Mouse (Mus musculus) liver (tissue): ENCODE measurements around the gene Gm10490.
"Not testable (repeated sequence)": the region's sequence is repeated elsewhere in the genome, so short reads cannot be mapped to it uniquely, and the experiment has no call there.

Source experiments
- DNase-seq: peaks from one replicate; pipeline ENCODE4 v3.0.0-alpha.2; 2020; ENCODE audit warnings: mixed read lengths

The Gm10490 gene

DNA sequence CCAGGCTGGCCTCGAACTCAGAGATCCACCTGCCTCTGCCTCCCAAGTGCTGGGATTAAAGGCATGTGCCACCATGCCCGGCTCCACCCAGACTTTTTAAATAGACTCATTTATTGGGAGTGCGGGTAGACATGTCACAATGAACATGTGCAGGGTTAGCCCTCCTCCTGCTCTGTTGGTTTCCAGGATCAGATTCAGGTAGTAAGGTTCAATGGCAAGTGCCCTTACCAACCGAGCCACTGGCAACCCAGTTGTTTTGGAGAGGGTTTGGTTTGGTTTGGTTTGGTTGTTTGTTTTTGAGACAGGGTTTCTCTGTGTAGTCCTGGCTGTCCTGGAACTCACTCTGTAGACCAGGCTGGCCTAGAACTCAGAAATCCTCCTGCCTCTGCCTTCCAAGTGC is at the start of gene Gm10490:
Gene Gm10490 (plus strand): TSS at position 301 of the 400 bp plus-strand sequence.
- not testable (repeated sequence) for DNase-seq

- DNase-seq = no peak
These were observed 46.2 kb upstream of the Gm10490 start for GRCm38 (mm10) chrX:7863181-7863580.

DNA sequence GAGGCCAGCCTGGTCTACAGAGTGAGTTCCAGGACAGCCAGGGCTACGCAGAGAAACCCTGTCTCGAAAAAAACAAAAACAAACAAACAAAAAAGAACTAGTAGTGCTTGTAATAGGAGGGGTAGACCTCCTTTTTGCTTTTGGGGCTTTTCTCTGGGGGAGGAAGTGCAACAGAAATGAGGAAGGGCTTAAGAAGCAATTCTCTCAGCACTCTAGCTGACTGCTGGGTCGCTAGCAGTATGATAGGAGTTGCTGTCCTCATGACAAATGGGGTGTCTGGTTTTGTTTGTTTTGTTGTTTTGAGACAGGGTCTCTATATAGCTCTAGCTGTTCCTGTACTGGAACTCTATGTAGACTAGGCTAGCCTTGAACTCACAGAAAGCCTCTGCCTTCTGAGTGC is 44.8 kb upstream of the Gm10490 start:
- DNase-seq = no peak

DNA sequence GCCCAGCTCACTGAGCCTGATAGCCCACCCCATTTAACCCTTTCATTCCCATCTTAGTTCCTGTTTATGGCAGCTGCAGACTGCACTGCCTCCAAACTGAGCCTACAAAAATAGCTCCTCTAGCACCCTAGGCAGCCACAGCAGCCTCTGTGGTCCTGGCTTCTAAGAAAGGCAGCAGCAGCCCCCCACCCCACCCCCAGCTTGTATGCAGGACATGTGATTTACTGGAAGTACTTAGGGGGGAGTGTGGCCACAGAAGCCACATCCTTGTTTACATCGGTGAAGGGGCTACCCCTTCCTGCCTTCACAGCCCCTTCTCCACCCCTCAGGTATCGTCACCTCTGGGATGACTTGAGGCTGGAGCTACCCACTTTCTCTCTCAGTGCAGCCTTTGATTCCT is 44.0 kb upstream of the Gm10490 start:
- DNase-seq = no peak

GRCm38 (mm10) chrX:7865786-7866185 is 43.6 kb upstream of the Gm10490 start:
- DNase-seq = no peak

GRCm38 (mm10) chrX:7867141-7867540 is 42.2 kb upstream of the Gm10490 start:
- no peak for DNase-seq

GRCm38 (mm10) chrX:7868506-7868905 is 40.8 kb upstream of the Gm10490 start:
- DNase-seq = no peak

GRCm38 (mm10) chrX:7869826-7870225 is 39.5 kb upstream of the Gm10490 start:
- no peak for DNase-seq

- DNase-seq = peak; percentile 86
These were observed 31.3 kb upstream of the Gm10490 start, which contains the start of gene Pim2 for GRCm38 (mm10) chrX:7878007-7878419. Pim2 (plus strand) TSS chrX:7878262.

- no peak for DNase-seq
These were observed 30.8 kb upstream of the Gm10490 start for GRCm38 (mm10) chrX:7878495-7878894.

- DNase-seq = peak; percentile 58
These were observed 29.5 kb upstream of the Gm10490 start for GRCm38 (mm10) chrX:7879819-7880218.

- peak; percentile 82 for DNase-seq
These were observed 25.3 kb upstream of the Gm10490 start, which contains the start of gene Slc35a2 for GRCm38 (mm10) chrX:7883841-7884567. Slc35a2 (plus strand) TSS chrX:7884028.

DNA sequence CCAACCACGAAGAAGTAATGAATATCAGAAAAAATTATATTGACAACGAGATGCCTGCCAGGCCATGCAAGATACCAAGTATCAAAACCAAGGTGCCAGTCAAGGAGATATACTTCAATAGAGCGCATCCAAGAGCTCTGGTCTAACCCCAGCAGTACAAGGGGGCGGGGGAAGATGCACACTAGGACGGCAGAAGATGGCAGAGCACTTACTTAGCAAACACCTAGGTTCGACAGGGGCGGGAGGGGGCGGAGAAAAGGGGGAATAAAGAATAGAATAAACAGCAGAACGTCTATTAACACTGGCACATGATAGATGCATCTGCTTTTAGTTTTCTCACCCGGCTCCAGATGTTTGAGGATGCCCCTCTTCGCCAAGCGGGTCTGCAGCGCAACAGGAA is 11.1 kb upstream of the Gm10490 start:
- peak; percentile 31 for DNase-seq

DNA sequence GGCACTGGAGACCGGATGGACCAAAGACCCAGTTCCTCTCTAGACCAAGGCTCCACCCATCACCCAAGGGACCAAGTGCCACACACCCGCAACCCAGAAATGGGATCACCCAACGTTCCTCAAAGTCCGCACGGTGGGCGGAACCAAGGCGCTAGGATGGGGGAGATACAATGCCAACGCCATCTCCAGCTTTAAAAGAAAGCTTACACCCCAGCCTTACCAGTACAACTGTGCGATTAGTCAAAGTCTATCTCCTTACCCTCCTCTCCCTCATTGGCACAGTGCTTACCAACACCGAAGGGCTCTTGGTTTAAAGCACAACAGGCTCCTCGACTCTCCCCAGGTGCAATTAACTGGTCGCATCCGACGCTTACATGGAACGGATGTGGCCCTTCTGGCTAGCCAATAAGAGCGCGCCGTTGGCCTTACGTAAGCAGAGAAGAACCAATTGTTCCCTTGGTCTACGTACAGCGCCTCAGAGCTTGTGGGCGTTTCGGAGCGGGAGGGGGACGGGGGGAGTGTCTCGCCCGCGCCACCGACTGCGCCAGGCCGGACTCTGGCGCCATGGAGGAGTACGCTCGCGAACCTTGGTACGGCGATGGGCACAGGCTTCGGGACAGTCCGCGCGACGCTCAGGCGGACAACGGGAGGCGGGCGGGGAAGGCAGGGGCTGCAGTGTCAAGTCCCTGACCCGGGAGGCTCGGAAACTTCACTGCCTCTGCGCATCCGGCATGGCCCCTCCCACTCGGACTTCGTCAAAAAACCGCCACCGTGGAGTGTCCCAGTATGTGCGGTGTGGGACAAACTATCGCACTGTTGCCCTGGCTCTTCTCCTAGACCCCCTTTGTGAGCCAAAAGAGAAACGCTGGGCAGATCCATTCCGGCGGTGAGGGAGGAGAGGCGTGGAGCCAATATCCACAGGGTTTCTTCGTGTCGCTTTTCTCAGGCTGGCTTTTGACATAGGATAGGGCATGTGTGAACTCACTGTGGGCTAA is 10.2 kb upstream of the Gm10490 start, which contains the start of the genes Pqbp1 and Timm17b:
Gene Pqbp1 (minus strand): TSS at position 390 of the 995 bp plus-strand sequence.
Gene Timm17b (plus strand): TSS at position 478 of the 995 bp plus-strand sequence.
- peak; percentile 90 for DNase-seq

DNA sequence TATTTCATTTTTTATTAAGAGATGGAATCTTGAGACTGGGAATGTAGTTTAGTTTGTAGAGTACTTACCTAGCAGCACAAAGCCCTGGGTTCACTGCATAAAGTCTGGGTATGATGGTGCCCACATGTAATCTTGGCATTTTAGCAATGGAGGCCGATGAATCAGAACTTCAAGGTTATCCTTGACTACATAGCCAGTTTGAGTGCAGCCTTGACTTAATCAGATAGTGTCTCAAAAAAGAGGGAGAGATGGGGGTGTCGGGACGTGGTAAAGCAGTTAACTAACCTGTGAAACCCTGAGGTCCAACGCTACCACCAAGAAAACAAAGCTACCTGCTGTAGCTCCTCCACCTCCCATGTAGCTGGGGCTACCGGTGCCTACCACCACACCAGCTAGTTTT is 4.9 kb upstream of the Gm10490 start:
- DNase-seq = no peak

DNA sequence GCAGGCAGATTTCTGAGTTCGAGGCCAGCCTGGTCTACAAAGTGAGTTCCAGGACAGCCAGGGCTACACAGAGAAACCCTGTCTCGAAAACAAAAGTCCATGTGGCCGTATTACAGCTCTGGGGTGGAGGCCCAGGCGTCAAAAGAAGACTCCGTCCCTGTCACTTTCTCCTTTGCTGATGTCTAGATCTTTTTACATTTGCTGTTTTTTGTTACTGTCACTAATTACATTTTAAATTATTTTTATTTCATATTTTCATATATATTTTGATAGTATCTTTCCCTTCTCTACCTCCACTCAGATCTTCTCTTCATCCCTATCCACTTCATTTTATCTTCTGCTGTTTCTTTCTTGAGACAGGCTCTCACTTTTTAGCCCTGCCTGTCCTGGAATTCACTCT is 1.6 kb upstream of the Gm10490 start, which contains the start of gene Gm10491:
Gene Gm10491 (minus strand): TSS at position 101 of the 400 bp plus-strand sequence.
- DNase-seq = no peak

DNA sequence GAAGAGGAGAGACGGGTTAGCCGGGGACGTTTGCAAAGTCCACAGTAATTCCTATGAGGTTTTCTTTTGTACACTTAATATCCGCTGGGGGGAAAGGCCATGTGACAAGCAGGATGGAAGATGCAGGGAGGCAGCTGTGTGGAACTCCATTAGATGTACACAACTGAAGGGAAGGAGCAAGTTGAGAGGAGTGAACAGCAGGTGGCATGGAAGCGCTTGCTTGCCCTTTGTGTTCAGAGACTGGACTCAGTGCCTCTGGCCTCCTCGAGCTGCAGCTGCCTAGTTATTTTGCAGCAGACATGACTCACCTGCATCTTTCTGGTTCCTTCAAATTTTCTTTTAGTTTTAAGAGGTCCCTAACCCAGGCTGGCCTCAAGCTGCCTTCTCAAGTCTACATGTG is 1.1 kb downstream of the Gm10490 start:
- DNase-seq = no peak

DNA sequence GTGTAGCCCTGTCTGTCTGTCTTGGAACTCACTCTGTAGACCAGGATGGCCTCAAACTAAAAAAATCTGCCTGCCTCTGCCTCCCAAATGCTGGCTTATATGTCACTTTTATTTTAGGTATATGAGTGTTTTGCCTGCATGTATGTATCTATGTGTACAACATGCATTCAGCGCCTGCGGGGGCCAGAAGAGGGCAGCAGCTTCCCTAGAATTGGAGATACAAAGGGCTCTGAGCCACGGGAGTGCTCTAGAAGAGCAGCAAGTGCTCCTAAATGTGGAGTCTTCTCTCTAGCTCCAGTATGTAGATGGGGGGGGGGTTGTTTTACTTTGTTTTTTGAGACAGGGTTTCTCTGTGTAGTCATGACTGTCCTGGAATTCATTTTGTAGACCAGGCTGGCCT is 6.3 kb downstream of the Gm10490 start:
- DNase-seq = not testable (repeated sequence)

GRCm38 (mm10) chrX:7917960-7918359 is 8.6 kb downstream of the Gm10490 start:
- DNase-seq = not testable (repeated sequence)

DNA sequence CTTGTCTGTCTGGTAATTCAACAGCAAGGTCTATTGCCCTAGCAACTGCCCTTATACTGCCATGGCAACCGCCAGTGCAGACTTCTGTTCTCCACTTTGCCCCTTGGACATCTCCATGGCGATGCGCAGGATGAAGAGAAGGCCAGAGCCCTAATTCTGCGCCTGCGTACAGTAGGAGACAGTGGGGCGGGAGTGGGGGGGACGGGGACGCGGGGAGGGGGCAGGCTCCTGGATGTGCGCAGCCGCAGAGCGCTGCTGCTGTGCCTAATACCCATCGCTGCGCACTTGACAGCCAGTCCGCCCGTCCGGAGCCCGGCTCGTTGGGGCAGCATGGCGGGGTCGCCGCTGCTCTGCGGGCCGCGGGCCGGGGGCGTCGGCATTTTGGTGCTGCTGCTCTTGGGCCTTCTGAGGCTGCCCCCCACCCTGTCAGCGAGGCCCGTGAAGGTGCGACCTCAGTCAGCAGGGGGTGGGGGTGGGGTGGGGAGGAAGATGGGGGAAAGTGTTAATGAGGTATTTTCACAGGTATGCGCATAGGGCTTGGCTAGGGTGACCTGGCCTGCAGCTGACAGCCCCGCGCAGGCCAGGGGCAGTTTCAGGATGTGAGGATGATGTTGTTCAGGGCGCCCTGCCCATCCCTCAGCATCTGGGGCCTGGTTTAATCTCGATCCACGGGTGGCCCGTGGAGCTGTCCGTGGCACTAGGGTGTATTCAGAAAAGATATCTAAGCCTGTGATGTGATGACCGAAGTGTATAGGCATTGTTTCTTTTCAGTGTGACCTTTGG is 10.4 kb downstream of the Gm10490 start, which contains the start of gene Pcsk1n:
Gene Pcsk1n (plus strand): TSS at position 222 of the 783 bp plus-strand sequence.
- DNase-seq = no peak

- DNase-seq = no peak
These were observed 12.7 kb downstream of the Gm10490 start for GRCm38 (mm10) chrX:7922032-7922431.

DNA sequence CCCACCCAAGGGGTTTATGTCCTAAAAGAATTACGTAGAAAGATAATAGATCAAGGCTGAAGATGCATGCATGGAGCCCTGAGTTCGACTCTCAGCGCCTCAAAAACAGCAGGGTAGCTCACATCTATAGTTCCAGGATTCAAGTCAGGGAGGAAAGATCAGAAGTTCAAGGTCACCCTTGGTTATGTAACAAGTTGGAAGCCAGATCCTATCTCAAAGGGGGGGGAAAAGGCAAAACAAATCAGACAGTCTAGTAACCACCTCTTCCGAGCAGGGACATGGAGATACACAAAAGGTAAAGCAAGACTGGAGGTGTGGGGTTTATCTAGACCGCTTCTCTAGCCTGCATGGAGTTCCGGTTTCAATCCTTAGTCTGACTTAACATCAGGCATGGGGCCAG is 16.9 kb downstream of the Gm10490 start:
- DNase-seq = no peak
